Mouse (Mus musculus) regulatory T cell (primary cell): ENCODE data around the gene Olfr685.

ENCODE experiments used
- in situ Hi-C: fragments of 300-600 bp; cut with MboI, MseI; formaldehyde crosslinking; loops from one replicate; pipeline ENCODE4 v1.15.1; 2025; ENCODE audit warnings: high pct_unique_total_duplicates

Gene Olfr685

GRCm38 (mm10) chr7:105185912-105186311 lies at the start of gene Olfr685:
Olfr685 (minus strand) TSS chr7:105186012.
- in situ Hi-C loops, result no loop called here

GRCm38 (mm10) chr7:105229386-105229785 lies 43.6 kb upstream of the Olfr685 start:
- in situ Hi-C loops, result no loop called here

- in situ Hi-C loops, result no loop called here
These were observed 42.3 kb upstream of the Olfr685 start for GRCm38 (mm10) chr7:105228138-105228537.

GRCm38 (mm10) chr7:105226703-105227102 lies 40.9 kb upstream of the Olfr685 start:
- in situ Hi-C loops, result no loop called here

- in situ Hi-C loops, result no loop called here
These were observed 40.3 kb upstream of the Olfr685 start for GRCm38 (mm10) chr7:105226072-105226471.

- in situ Hi-C loops, result no loop called here
These were observed 32.5 kb upstream of the Olfr685 start for GRCm38 (mm10) chr7:105218281-105218680.

- in situ Hi-C loops, result no loop called here
These were observed 28.9 kb upstream of the Olfr685 start for GRCm38 (mm10) chr7:105214761-105215160.

GRCm38 (mm10) chr7:105207385-105207784 lies 21.6 kb upstream of the Olfr685 start, which contains the start of gene Olfr686:
Olfr686 (minus strand) TSS chr7:105207485.
- in situ Hi-C loops, result no loop called here

- in situ Hi-C loops, result no loop called here
These were observed 15.0 kb downstream of the Olfr685 start for GRCm38 (mm10) chr7:105170773-105171172.

- in situ Hi-C loops, result no loop called here
These were observed 22.3 kb downstream of the Olfr685 start, which contains the start of gene Olfr684 for GRCm38 (mm10) chr7:105163553-105163952. Olfr684 (minus strand) TSS chr7:105163653.

- in situ Hi-C loops, result no loop called here
These were observed 38.9 kb downstream of the Olfr685 start, which contains the start of gene Olfr683 for GRCm38 (mm10) chr7:105146912-105147311. Olfr683 (minus strand) TSS chr7:105147012.

GRCm38 (mm10) chr7:105141275-105141674 lies 44.5 kb downstream of the Olfr685 start:
- in situ Hi-C loops, result no loop called here
